Mouse (Mus musculus): ENCODE data around the gene Ptprn2. TPM values are rescaled to one million over a fixed set of nuclear protein-coding genes. Genes with fewer than 3 reads are reported as not detected.

The Ptprn2 gene
- total and polyA plus RNA-seq, 3 experiments, result 0.17 TPM; not detected in 2

- TF ChIP-seq ZMIZ1 (IDR thresholded peaks at IDR 0.05; ENCODE audit: low read depth, low read length), result no peak
- no peak for TF ChIP-seq MXI1 (IDR thresholded peaks at IDR 0.05; ENCODE audit: low read depth, low read length)
- no peak for TF ChIP-seq SIN3A (IDR thresholded peaks at IDR 0.05; ENCODE audit: low read length)
- TF ChIP-seq ZKSCAN1 (IDR thresholded peaks at IDR 0.05; ENCODE audit: borderline replicate concordance, low read depth, low read length), result no peak
- Histone ChIP-seq H3K36me3 (replicated peaks in 1 of 2; ENCODE audit: control insufficient read depth in 1 of 2, insufficient read depth in 1 of 2, low read length in 1 of 2) (no peaks in the 10 kb centered on the region), H3K79me2 (replicated peaks; ENCODE audit: control insufficient read depth, extremely low read depth, insufficient read depth, poor library complexity, severe bottlenecking) (no peaks in the 10 kb centered on the region), H3K4me2 (ENCODE audit: insufficient read depth, low read depth, poor library complexity, severe bottlenecking) (no peak overlapping the region), H3K9me3 (replicated peaks; ENCODE audit: low read length) (no peaks in the 10 kb centered on the region), H3K9ac (ENCODE audit: insufficient read depth, low read depth) (no peak overlapping the region), H3K4me1 (ENCODE audit: control insufficient read depth in 1 of 2, insufficient read depth in 2 of 2) (peaks cover 0 to 8% of the 10 kb centered on the region in 2 experiments; a peak in 2 of 4 replicates), H3K4me3 (replicated peaks in 1 of 3; ENCODE audit: low read depth in 2 of 3, low read length in 2 of 3, poor library complexity in 1 of 3) (no peak overlapping the region), H3K27ac (ENCODE audit: insufficient read depth, low read depth) (no peak overlapping the region), H3K27me3 (replicated peaks) (no peaks in the 10 kb centered on the region)
- in situ Hi-C loops (cut with MboI; ENCODE audit: low pct_ligation_motif_present, low pct_unique_long_range_greater_than_20kb, low sequenced_read_pairs), result no loop called here
- DNase-seq (ENCODE audit: extremely low read depth), result no peak
- dilution Hi-C loops (cut with MboI; ENCODE audit: extremely low pct_ligation_motif_present, extremely low pct_unique_long_range_greater_than_20kb, low sequenced_read_pairs), result no loop called here
Measured at GRCm38 (mm10) chr12:117084702-117085409, 599.3 kb downstream of the Ptprn2 start.

GRCm38 (mm10) chr12:117085661-117086335 is 600.3 kb downstream of the Ptprn2 start:
- no peak overlapping the region for H3K4me2 ChIP-seq (ENCODE audit: insufficient read depth, low read depth, poor library complexity, severe bottlenecking)
- peaks cover 0 to 8% of the 10 kb centered on the region in 2 experiments; a peak in 2 of 4 replicates for H3K4me1 ChIP-seq (ENCODE audit: control insufficient read depth in 1 of 2, insufficient read depth in 2 of 2)
- H3K79me2 ChIP-seq (replicated peaks; ENCODE audit: control insufficient read depth, extremely low read depth, insufficient read depth, poor library complexity, severe bottlenecking), result no peaks in the 10 kb centered on the region
- H3K27ac ChIP-seq (ENCODE audit: insufficient read depth, low read depth), result no peak overlapping the region
- no peak overlapping the region for H3K9ac ChIP-seq (ENCODE audit: insufficient read depth, low read depth)
- no peak overlapping the region for H3K4me3 ChIP-seq (replicated peaks in 1 of 3; ENCODE audit: low read depth in 2 of 3, low read length in 2 of 3, poor library complexity in 1 of 3)
- H3K36me3 ChIP-seq (replicated peaks in 1 of 2; ENCODE audit: control insufficient read depth in 1 of 2, insufficient read depth in 1 of 2, low read length in 1 of 2), result no peaks in the 10 kb centered on the region
- in situ Hi-C loops (cut with MboI; ENCODE audit: low pct_ligation_motif_present, low pct_unique_long_range_greater_than_20kb, low sequenced_read_pairs) (no loop called here), dilution Hi-C loops (cut with MboI; ENCODE audit: extremely low pct_ligation_motif_present, extremely low pct_unique_long_range_greater_than_20kb, low sequenced_read_pairs) (no loop called here)
- no peak for DNase-seq (ENCODE audit: extremely low read depth)
- H3K27me3 ChIP-seq (replicated peaks), result no peaks in the 10 kb centered on the region
- no peaks in the 10 kb centered on the region for H3K9me3 ChIP-seq (replicated peaks; ENCODE audit: low read length)
- TF ChIP-seq JUN (IDR thresholded peaks at IDR 0.05; ENCODE audit: insufficient read depth, low read depth, low read length), result no peak
- no peak for TF ChIP-seq CHD1 (IDR thresholded peaks at IDR 0.05; ENCODE audit: low read depth, low read length)
- TF ChIP-seq SMC3 (IDR thresholded peaks at IDR 0.05; ENCODE audit: low read depth, low read length), result no peak
- no peak for TF ChIP-seq ZNF384 (IDR thresholded peaks at IDR 0.05; ENCODE audit: low read depth, low read length)
- no peak for TF ChIP-seq GABPA (IDR thresholded peaks at IDR 0.05; ENCODE audit: insufficient replicate concordance, low read depth, low read length)
- TF ChIP-seq POLR2A (IDR thresholded peaks at IDR 0.05; ENCODE audit: low read depth, low read length), result no peak

DNA sequence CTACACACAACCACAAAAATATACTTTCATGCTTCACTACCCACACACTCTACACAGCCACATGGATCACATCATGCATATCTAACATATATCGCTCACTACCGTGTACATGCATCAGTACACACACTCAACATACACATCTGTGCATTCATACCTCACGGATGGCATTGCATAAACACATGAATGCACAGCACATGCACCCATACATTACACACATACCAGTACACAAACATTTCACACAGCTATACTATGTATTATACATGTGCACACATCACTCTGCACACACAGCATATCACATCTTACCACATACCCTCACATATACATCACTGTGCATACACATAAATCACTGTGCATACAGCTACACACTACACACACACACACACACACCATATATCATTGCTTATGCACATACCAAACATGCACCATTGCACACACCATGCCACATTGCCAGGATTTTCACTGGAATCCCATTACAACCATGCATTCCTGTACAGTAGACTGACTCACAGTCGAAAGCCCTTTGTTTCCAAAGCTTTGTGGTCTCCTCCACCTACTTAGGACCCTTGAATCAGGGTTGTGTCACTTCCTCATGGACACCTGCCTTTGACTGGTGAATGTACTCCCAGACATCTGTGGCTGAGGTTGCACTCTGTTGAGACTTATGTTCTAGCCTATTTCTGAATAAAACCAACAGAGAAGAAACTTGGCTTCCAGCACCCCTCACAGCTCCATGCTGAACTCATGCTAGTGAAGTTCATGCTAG is 607.0 kb downstream of the Ptprn2 start:
- Histone ChIP-seq H3K9ac (ENCODE audit: insufficient read depth, low read depth) (no peak overlapping the region), H3K4me3 (replicated peaks in 1 of 3; ENCODE audit: low read depth in 2 of 3, low read length in 2 of 3, poor library complexity in 1 of 3) (no peak overlapping the region), H3K4me2 (ENCODE audit: insufficient read depth, low read depth, poor library complexity, severe bottlenecking) (no peak overlapping the region), H3K27me3 (replicated peaks) (no peaks in the 10 kb centered on the region), H3K79me2 (replicated peaks; ENCODE audit: control insufficient read depth, extremely low read depth, insufficient read depth, poor library complexity, severe bottlenecking) (no peaks in the 10 kb centered on the region), H3K36me3 (replicated peaks in 1 of 2; ENCODE audit: control insufficient read depth in 1 of 2, insufficient read depth in 1 of 2, low read length in 1 of 2) (no peaks in the 10 kb centered on the region), H3K4me1 (ENCODE audit: control insufficient read depth in 1 of 2, insufficient read depth in 2 of 2) (no peaks in the 10 kb centered on the region), H3K27ac (ENCODE audit: insufficient read depth, low read depth) (no peak overlapping the region), H3K9me3 (replicated peaks; ENCODE audit: low read length) (no peaks in the 10 kb centered on the region)
- in situ Hi-C loops (cut with MboI; ENCODE audit: low pct_ligation_motif_present, low pct_unique_long_range_greater_than_20kb, low sequenced_read_pairs) (no loop called here), dilution Hi-C loops (cut with MboI; ENCODE audit: extremely low pct_ligation_motif_present, extremely low pct_unique_long_range_greater_than_20kb, low sequenced_read_pairs) (no loop called here)
- DNase-seq (ENCODE audit: extremely low read depth), result no peak
- no peak for TF ChIP-seq MXI1 (IDR thresholded peaks at IDR 0.05; ENCODE audit: low read depth, low read length)
- TF ChIP-seq ZKSCAN1 (IDR thresholded peaks at IDR 0.05; ENCODE audit: borderline replicate concordance, low read depth, low read length), result no peak
- no peak for TF ChIP-seq CTCF (conservative IDR thresholded peaks at IDR 0.05 in 1 of 2, IDR thresholded peaks at IDR 0.05 in 1 of 2; ENCODE audit: low read depth in 2 of 2, low read length in 2 of 2)
- no peak for TF ChIP-seq PAX5 (IDR thresholded peaks at IDR 0.05; ENCODE audit: low read length)
- TF ChIP-seq UBTF (IDR thresholded peaks at IDR 0.05; ENCODE audit: low read depth, low read length), result no peak
- TF ChIP-seq KAT2A (IDR thresholded peaks at IDR 0.05; ENCODE audit: insufficient replicate concordance, low read length), result no peak
- TF ChIP-seq NRF1 (IDR thresholded peaks at IDR 0.05; ENCODE audit: low read depth, low read length), result no peak
- TF ChIP-seq USF2 (conservative IDR thresholded peaks at IDR 0.05; ENCODE audit: low read depth, low read length), result no peak
- TF ChIP-seq ELF1 (IDR thresholded peaks at IDR 0.05; ENCODE audit: low read depth, low read length), result no peak
- no peak for TF ChIP-seq MEF2A (IDR thresholded peaks at IDR 0.05; ENCODE audit: borderline replicate concordance, low read depth, low read length)
- TF ChIP-seq MAX (IDR thresholded peaks at IDR 0.05; ENCODE audit: low read length), result no peak
- TF ChIP-seq ETS1 (conservative IDR thresholded peaks at IDR 0.05; ENCODE audit: low read depth, low read length), result no peak
- no peak for TF ChIP-seq ZMIZ1 (IDR thresholded peaks at IDR 0.05; ENCODE audit: low read depth, low read length)
- TF ChIP-seq CHD2 (IDR thresholded peaks at IDR 0.05; ENCODE audit: low read length), result no peak
